Mouse (Mus musculus) olfactory bulb, adult 2 months (tissue): Measurements from ENCODE around the gene Spef2.

Experiments
- CTCF ChIP-seq: fragments of 200-500 bp; IDR thresholded peaks from 2 replicates; pipeline ENCODE4 v1.5.1; 2012; ENCODE audit warnings: low read depth, mild to moderate bottlenecking, low read length, moderate library complexity; ENCODE audit not compliant: insufficient read depth
- POLR2A ChIP-seq: fragments of 200-500 bp; IDR thresholded peaks from 2 replicates; pipeline ENCODE4 v1.6.1; 2012; ENCODE audit warnings: mild to moderate bottlenecking, low read depth, low read length, moderate library complexity; ENCODE audit not compliant: insufficient read depth

DNA sequence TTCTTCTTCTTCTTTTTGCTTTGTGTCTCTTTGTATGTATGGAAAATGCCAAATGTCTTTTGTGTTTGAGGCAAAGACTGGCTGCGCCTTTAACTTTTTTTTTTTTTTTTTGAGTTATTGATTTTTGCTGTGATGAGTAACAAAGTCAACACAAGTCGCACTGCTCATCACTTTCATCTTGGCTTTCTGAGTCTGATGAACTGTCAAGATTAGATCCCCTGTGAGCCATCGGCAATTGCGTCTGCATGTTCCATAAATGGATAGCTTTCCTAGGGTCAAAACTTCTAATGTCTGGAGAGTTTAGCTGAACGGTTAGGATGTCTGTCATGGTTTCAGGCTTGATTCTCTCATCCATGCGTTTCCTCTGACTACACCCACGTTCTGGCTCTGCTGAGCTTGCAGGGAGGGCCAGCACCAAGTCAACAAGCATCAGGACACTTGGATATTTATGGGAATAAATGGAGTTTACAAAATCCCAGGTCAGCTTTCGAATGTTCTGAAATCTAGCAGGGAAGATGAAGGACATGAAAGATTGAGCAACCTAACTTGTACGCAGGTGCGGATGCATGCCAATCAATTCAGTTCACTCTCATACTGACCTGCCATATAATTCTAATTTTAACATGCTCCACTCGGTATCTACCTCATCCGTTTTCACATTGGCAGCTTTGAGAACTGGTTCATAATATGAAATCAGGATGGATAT lies 149.1 kb downstream of the Spef2 start:
- no peak for TF ChIP-seq CTCF
- TF ChIP-seq POLR2A: no peak
